ENCODE assay signal across 8 mouse cellular contexts in genomic region chr4:68950556-68950955, GRCm38 (mm10). TPM values are rescaled to one million over a fixed set of nuclear protein-coding genes. Genes with fewer than 3 reads are reported as not detected.
DNase-seq lines count a peak whose midpoint lies in the region; ATAC-seq lines count a peak whose summit lies in the region.

No protein-coding gene starts in this region.

- ATAC-seq in hindbrain, embryonic 14.5 days (ENCODE audit: low FRiP score), result no peak

- peak overlapping the region; percentile 11; the same call in 1 of the 2 replicates for H3K4me3 ChIP-seq in hindbrain, embryonic 14.5 days (replicated peaks; ENCODE audit: low read length)

- 0 out of 2 replicates have a peak, but pooled peaks cover 11% of the 10 kb centered on the region for H3K4me1 ChIP-seq in hindbrain, embryonic 14.5 days (replicated peaks; ENCODE audit: control insufficient read depth, insufficient read depth, low read length)

- WGBS in hindbrain, embryonic 14.5 days, result 3% methylated on average over 2 of the region's 2 CpGs

- no peak overlapping the region for H3K9ac ChIP-seq in hindbrain, embryonic 14.5 days

- peak overlapping the region; percentile 40 for H3K4me2 ChIP-seq in hindbrain, embryonic 14.5 days (replicated peaks)

- peak; percentile 59 to 63 for DNase-seq in left cerebral cortex, adult 18-20 months (ENCODE audit: low spot score in 2 of 2)
- no peak for DNase-seq in left cerebral cortex, adult 11 months (ENCODE audit: low spot score)
- peak; percentile 97 for DNase-seq in cerebellum, postnatal 10 days
- DNase-seq in hindbrain, embryonic 14.5 days (ENCODE audit: low spot score), result peak; percentile 91
- peak; percentile 9 to 23 for DNase-seq in lung, postnatal 4 days
- no peak for DNase-seq in thymus, postnatal 10 days (ENCODE audit: low spot score in 2 of 2)
- no peak for DNase-seq in spleen, postnatal 4 days (ENCODE audit: low spot score in 2 of 2)
- no peak for DNase-seq in urinary bladder, adult 2 months (ENCODE audit: low spot score)

- H3K9me3 ChIP-seq in hindbrain, embryonic 14.5 days (ENCODE audit: control insufficient read depth, low read length), result no peaks in the 10 kb centered on the region

- no peaks in the 10 kb centered on the region for H3K27me3 ChIP-seq in hindbrain, embryonic 14.5 days (ENCODE audit: control insufficient read depth, insufficient read depth, low read length)

- no peak overlapping the region for H3K27ac ChIP-seq in hindbrain, embryonic 14.5 days

- H3K36me3 ChIP-seq in hindbrain, embryonic 14.5 days (replicated peaks; ENCODE audit: control insufficient read depth, insufficient read depth), result no peaks in the 10 kb centered on the region

RNA-seq across cellular contexts. Expression of gene Brinp1, which starts 3.6 kb away (rescaled TPM):
- 100 to 1,000 TPM; 211 to 235 TPM for total RNA-seq in left cerebral cortex, adult 18-20 months (2021)
- polyA plus RNA-seq in hindbrain, embryonic 14.5 days (2014; fragmentation: Nextera tagmentation; extraction: Ambion mirVana), result 80.9 and 85.5 TPM in 2 replicates
- polyA plus RNA-seq in urinary bladder, adult 2 months (2012; rRNA removed), result 0.77 and 1.3 TPM in 2 replicates

Comparison
In these comparisons a context has a peak if more than half of its experiments do, and no peak if none do; other contexts are left out.
1. DNase-seq: peak in left cerebral cortex, adult 18-20 months (2 of 2), cerebellum, postnatal 10 days (2 of 2), hindbrain, embryonic 14.5 days (single experiment) and lung, postnatal 4 days (2 of 2); none in left cerebral cortex, adult 11 months (single experiment), thymus, postnatal 10 days (0 of 2), spleen, postnatal 4 days (0 of 2) and urinary bladder, adult 2 months (single experiment).
2. RNA of gene Brinp1, which starts 3.6 kb away (polyA plus RNA-seq): 80.9 to 85.5 TPM in hindbrain, embryonic 14.5 days; 0.77 to 1.3 TPM in urinary bladder, adult 2 months; every median in the first group is over 10 times any median in the second.